Mouse (Mus musculus): ENCODE measurements around the gene Cc2d1a.

DNA sequence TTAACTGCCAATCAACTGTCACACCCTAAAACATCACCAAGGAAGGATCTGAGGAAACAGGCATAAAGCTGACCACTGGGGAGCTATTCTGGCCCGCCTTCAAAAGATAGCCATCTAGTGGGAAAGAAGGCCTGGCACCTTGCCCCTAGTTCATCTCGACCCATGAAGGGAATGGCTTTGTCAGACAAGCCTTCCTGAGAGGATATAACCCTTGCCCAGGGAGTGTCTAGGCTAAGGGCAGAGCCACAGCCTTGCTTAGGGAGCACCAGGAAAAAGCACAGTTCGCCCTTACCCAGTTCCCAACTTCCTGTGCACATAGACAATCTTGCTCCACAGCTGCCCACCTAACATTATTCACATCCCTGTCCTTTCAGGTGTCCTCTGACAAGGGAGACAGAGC lies 44.1 kb downstream of the Cc2d1a start:
- TF ChIP-seq POLR2A (IDR thresholded peaks at IDR 0.05; ENCODE audit: insufficient read depth, low read length) (no peak), CTCF (IDR thresholded peaks at IDR 0.05; ENCODE audit: low read depth, low read length) (no peak), EP300 (IDR thresholded peaks at IDR 0.05; ENCODE audit: insufficient read depth, low read depth, low read length) (no peak)

Measured in ES-Bruce4 (cell line).